In genomic region chr2:148110149-148110548, GRCm38 (mm10) we compare ENCODE assay signal across 10 mouse cellular contexts.
DNase-seq lines count a peak whose midpoint lies in the region; ATAC-seq and TF ChIP-seq lines count a peak whose summit lies in the region.
"Had no signal": no experiment of that assay in that cellular context is flagged by ENCODE, and none has a peak within 500 bp of the region (broad histone marks: within the 10 kb centered on the region; RNA-seq: fewer than 3 reads in every experiment).

No protein-coding gene starts in this region.

- peak; percentile 67 for TF ChIP-seq CTCF in left cerebral cortex, adult 2 months (IDR thresholded peaks at IDR 0.05)
- peak; percentile 76 for TF ChIP-seq CTCF in Patski (IDR thresholded peaks at IDR 0.05)

- POLR2A ChIA-PET in Patski (lab: Charles Lee), result interaction anchor here (0.6 kb wide), 1 partner anchor 133 kb away, joined by 4 read pairs; no protein-coding TSS in a partner anchor

- H3K27me3 ChIP-seq in Patski, result no peaks in the 10 kb centered on the region

- no peak overlapping the region for H3K27ac ChIP-seq in left cerebral cortex, adult 2 months

- peak; percentile 14 for DNase-seq in adrenal gland, postnatal 14 days
- no peak for DNase-seq in adrenal gland, adult 18-20 months (ENCODE audit: low spot score in 2 of 2)
- DNase-seq in left cerebral cortex, adult 2 months (ENCODE audit: extremely low spot score in 1 of 2, low spot score in 2 of 2), result no peak
- DNase-seq in left cerebral cortex, adult 11 months (ENCODE audit: low spot score), result no peak
- DNase-seq in Patski (ENCODE audit: low read depth, low spot score), result no peak
- DNase-seq in right cerebral cortex, postnatal 4 days, result no peak
- no peak for DNase-seq in cerebellum, postnatal 25 days
- DNase-seq: left cerebral cortex, postnatal 4 days; spleen, adult 18-20 months had no signal

- no peak for ATAC-seq in Patski
- ATAC-seq in hematopoietic stem cell, adult 5-6 weeks (replicated peaks in 1 of 2; ENCODE audit: insufficient read depth in 1 of 2, low FRiP score in 2 of 2, low TSS enrichment in 1 of 2, low read depth in 1 of 2, poor library complexity in 2 of 2, severe bottlenecking in 2 of 2), result peak; percentile 37 to 67; a peak in 2 of 4 replicates

- intact Hi-C loops in left cerebral cortex, adult 2 months (cut with DNase I), result loop anchor here (1.0 kb wide), 1 partner anchor 302 kb away; no protein-coding TSS in a partner anchor

- no peak overlapping the region for H3K4me3 ChIP-seq in left cerebral cortex, adult 2 months

- in situ Hi-C loops in Patski (cut with MboI; ENCODE audit: low pct_unique_long_range_greater_than_20kb), result no loop called here

- CTCF ChIA-PET in Patski (lab: Charles Lee), result interaction anchor here (0.7 to 1.7 kb wide), 5 partner anchors 10 to 282 kb away, joined by 3 to 7 read pairs (median 3); no protein-coding TSS in a partner anchor
